In genomic region chr5:137756882-137757661, GRCm38 (mm10) we compare ENCODE assay signal across 9 mouse cellular contexts. TPM values are rescaled to one million over a fixed set of nuclear protein-coding genes. Genes with fewer than 3 reads are reported as not detected.
DNase-seq lines count a peak whose midpoint lies in the region; ATAC-seq and TF ChIP-seq lines count a peak whose summit lies in the region.
"Had no signal": no experiment of that assay in that cellular context is flagged by ENCODE, and none has a peak within 500 bp of the region (broad histone marks: within the 10 kb centered on the region; RNA-seq: fewer than 3 reads in every experiment).

No protein-coding gene starts in this region.

- peak; percentile 72 to 77; a peak in 3 of 4 replicates for ATAC-seq in hematopoietic stem cell, adult 5-6 weeks (replicated peaks in 1 of 2; ENCODE audit: insufficient read depth in 1 of 2, low FRiP score in 2 of 2, low TSS enrichment in 1 of 2, low read depth in 1 of 2, poor library complexity in 2 of 2, severe bottlenecking in 2 of 2)
- ATAC-seq in lung, embryonic 14.5 days (ENCODE audit: insufficient read depth), result 0 out of 2 replicates have a peak, but pooled peaks have one; percentile 49

- H3K4me1 ChIP-seq in lung, embryonic 14.5 days (ENCODE audit: insufficient read depth), result no peaks in the 10 kb centered on the region
- H3K4me1 ChIP-seq: limb, embryonic 12.5 days had no signal

- no peak overlapping the region for H3K27ac ChIP-seq in lung, embryonic 14.5 days (ENCODE audit: low read depth)
- H3K27ac ChIP-seq: limb, embryonic 12.5 days had no signal

- H3K4me2 ChIP-seq in lung, embryonic 14.5 days, result no peak overlapping the region
- H3K4me2 ChIP-seq: limb, embryonic 12.5 days had no signal

- H3K9me3 ChIP-seq in lung, embryonic 14.5 days (ENCODE audit: low read depth, low read length), result no peaks in the 10 kb centered on the region
- H3K9me3 ChIP-seq: limb, embryonic 12.5 days had no signal

- H3K4me3 ChIP-seq in lung, embryonic 14.5 days (ENCODE audit: low read depth, low read length), result no peak overlapping the region
- H3K4me3 ChIP-seq: limb, embryonic 12.5 days had no signal

- TF ChIP-seq CTCF in lung, embryonic 14.5 days (IDR thresholded peaks at IDR 0.05; ENCODE audit: low read depth), result peak; percentile 97

- H3K27me3 ChIP-seq in lung, embryonic 14.5 days (ENCODE audit: insufficient read depth, low read length), result no peaks in the 10 kb centered on the region
- H3K27me3 ChIP-seq: limb, embryonic 12.5 days had no signal

- peaks cover 72% of the 10 kb centered on the region for H3K36me3 ChIP-seq in lung, embryonic 14.5 days (ENCODE audit: insufficient read depth)

- peak; percentile 95 for DNase-seq in MN1 (ENCODE audit: low spot score)
- peak; percentile 89 for DNase-seq in cerebellum, adult 8-10 months
- peak; percentile 79 to 94 for DNase-seq in frontal cortex, adult 2 months (ENCODE audit: extremely low spot score in 1 of 2, low spot score in 1 of 2)
- peak; percentile 81 to 95 for DNase-seq in layer of hippocampus, adult 8-10 months (ENCODE audit: low spot score in 2 of 2)
- peak; percentile 95 for DNase-seq in lung, embryonic 14.5 days
- peak; percentile 58 for DNase-seq in ovary, adult 18-20 months (ENCODE audit: low spot score)
- peak; percentile 74 to 89 for DNase-seq in thymus, postnatal 10 days (ENCODE audit: low spot score in 2 of 2)

- WGBS in lung, embryonic 14.5 days, result 44% methylated on average over 10 of the region's 10 CpGs

- no peak overlapping the region for H3K9ac ChIP-seq in lung, embryonic 14.5 days
- H3K9ac ChIP-seq: limb, embryonic 12.5 days had no signal

RNA-seq across cellular contexts. Expression of gene Tsc22d4, which starts 11.5 kb away (rescaled TPM):
- 273 and 360 TPM in 2 replicates for polyA plus RNA-seq in frontal cortex, adult 2 months (2012; rRNA removed)
- 61.0 and 67.7 TPM in 2 replicates for total RNA-seq in hematopoietic stem cell, adult 5-6 weeks (2017)
- 100 to 1,000 TPM; 146 to 236 (median 178) TPM for total RNA-seq in layer of hippocampus, adult 8-10 months (2022)
- polyA plus RNA-seq in lung, embryonic 14.5 days (2014; fragmentation: Nextera tagmentation; extraction: Ambion mirVana), result 127 TPM in 2 replicates

RNA-seq across cellular contexts. Expression of gene Nyap1, which starts 15.7 kb away (rescaled TPM):
- polyA plus RNA-seq in frontal cortex, adult 2 months (2012; rRNA removed), result 55.0 and 60.9 TPM in 2 replicates
- total RNA-seq in hematopoietic stem cell, adult 5-6 weeks (2017), result 0.05 and 0.25 TPM in 2 replicates
- 10 to 100 TPM; 64.7 to 77.5 (median 68.4) TPM for total RNA-seq in layer of hippocampus, adult 8-10 months (2022)
- 0.91 and 0.93 TPM in 2 replicates for polyA plus RNA-seq in lung, embryonic 14.5 days (2014; fragmentation: Nextera tagmentation; extraction: Ambion mirVana)

RNA-seq across cellular contexts. Expression of gene Ppp1r35, which starts 21.6 kb away (rescaled TPM):
- polyA plus RNA-seq in frontal cortex, adult 2 months (2012; rRNA removed), result 24.2 and 25.9 TPM in 2 replicates
- 15.3 and 61.5 TPM in 2 replicates for total RNA-seq in hematopoietic stem cell, adult 5-6 weeks (2017)
- 10 to 100 TPM; 11.5 to 16.3 (median 14.1) TPM for total RNA-seq in layer of hippocampus, adult 8-10 months (2022)
- 33.7 and 40.9 TPM in 2 replicates for polyA plus RNA-seq in lung, embryonic 14.5 days (2014; fragmentation: Nextera tagmentation; extraction: Ambion mirVana)

RNA-seq across cellular contexts. Expression of gene Mepce, which starts 30.4 kb away (rescaled TPM):
- polyA plus RNA-seq in frontal cortex, adult 2 months (2012; rRNA removed), result 39.1 and 42.6 TPM in 2 replicates
- 30.4 and 31.8 TPM in 2 replicates for total RNA-seq in hematopoietic stem cell, adult 5-6 weeks (2017)
- total RNA-seq in layer of hippocampus, adult 8-10 months (2022), result 10 to 100 TPM; 44.6 to 52.9 (median 48.3) TPM
- polyA plus RNA-seq in lung, embryonic 14.5 days (2014; fragmentation: Nextera tagmentation; extraction: Ambion mirVana), result 13.1 and 14.5 TPM in 2 replicates

RNA-seq across cellular contexts. Expression of gene Zcwpw1, which starts 30.5 kb away (rescaled TPM):
- polyA plus RNA-seq in frontal cortex, adult 2 months (2012; rRNA removed), result 14.1 and 15.3 TPM in 2 replicates
- 21.3 and 27.6 TPM in 2 replicates for total RNA-seq in hematopoietic stem cell, adult 5-6 weeks (2017)
- 1 to 10 TPM; 6.7 to 9.1 (median 7.5) TPM for total RNA-seq in layer of hippocampus, adult 8-10 months (2022)
- polyA plus RNA-seq in lung, embryonic 14.5 days (2014; fragmentation: Nextera tagmentation; extraction: Ambion mirVana), result 25.9 and 26.1 TPM in 2 replicates

Comparison
In these comparisons a context has a peak if more than half of its experiments do, and no peak if none do; other contexts are left out.
1. RNA of gene Nyap1, which starts 15.7 kb away (total RNA-seq): 64.7 to 77.5 TPM in layer of hippocampus, adult 8-10 months; 0.05 to 0.25 TPM in hematopoietic stem cell, adult 5-6 weeks; every median in the first group is over 10 times any median in the second.
2. Peak in every context shown above with its lines, with median percentiles within 50 percentile points of each other: DNase-seq.